Mouse (Mus musculus): ENCODE results near the gene Necab3.

Gene Necab3

DNA sequence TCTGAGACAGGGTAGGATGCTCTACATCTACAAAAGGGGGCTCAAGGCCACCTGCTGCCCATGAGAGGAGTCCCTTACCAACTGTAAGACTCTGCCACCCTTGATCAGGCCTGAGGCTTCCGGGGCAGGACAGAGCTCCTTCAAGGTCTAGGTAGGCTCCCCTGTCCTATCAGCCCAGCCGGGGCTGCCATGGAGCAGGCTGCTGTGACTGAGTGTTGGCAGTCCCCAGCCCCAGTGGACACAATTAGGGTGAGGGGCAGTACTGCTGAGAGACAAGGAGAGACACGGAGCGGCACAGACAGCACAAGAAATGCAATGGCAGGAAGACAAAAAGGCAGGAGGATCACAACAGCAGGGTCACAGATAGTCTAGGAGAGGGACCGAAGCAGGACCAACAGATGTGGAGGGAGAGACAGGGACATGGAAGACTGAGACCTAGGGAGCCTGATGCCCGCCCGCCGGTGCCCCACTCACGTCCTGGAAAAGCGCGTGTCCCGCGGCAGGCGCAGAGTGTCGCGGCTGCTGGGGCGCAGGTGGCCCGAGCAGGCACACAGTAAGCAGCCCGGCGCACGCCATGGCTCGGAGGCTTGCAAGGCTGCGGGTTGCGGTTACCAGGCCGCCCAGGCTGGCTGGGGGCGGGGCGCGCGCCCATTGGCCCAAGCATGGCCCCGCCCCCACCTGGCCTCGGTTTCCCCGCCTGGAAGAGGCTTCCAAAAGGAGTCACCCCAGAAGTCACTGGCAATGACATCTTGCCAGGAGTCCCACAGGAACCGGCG is at the start of gene Necab3:
Gene Necab3, minus strand, starts transcription at position 627 of the 776 bp plus-strand sequence.
- DNase-seq (ENCODE audit: low spot score in 2 of 2): peak in 1 of 2 experiments; percentile 35

DNA sequence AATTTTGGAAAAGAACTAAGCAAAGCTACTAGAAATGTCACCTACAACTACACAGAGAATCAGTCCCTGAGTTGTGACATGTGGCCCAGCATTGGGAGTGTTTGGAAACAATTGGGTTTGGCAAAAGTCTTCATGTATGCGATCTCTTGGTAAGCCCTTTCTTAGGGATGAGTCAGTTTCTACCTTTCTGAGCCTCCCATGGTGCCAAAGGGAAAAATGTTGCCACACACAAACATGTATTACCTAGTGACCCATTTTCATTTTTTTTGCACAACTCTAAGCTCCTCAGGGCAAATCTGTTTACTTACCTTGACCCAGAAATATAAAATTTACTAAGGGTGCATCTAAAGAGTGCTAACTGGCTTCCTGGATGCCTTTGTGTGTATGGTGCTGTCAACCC is 48.3 kb upstream of the Necab3 start:
- no peak for DNase-seq (ENCODE audit: low spot score in 2 of 2)

DNA sequence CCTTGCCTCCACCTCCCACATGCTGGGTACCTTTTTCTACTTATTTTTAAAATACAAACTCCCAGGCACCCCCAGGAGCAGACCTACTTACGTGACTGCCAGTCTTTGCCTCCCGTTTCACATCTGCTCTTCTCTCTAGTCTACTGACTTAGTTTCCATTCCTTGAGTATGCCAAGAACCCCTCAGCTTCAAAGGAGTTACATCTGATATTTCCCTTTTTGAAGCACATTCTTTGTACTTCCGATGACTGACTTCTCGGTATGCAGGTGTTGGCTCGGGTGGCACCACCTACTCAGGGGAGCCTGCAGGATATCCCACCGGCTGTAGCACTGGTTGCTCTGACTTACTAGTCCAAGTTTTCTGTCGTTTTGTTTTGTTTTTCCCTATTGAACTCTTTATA is 45.5 kb upstream of the Necab3 start:
- DNase-seq (ENCODE audit: low spot score in 2 of 2): no peak

DNA sequence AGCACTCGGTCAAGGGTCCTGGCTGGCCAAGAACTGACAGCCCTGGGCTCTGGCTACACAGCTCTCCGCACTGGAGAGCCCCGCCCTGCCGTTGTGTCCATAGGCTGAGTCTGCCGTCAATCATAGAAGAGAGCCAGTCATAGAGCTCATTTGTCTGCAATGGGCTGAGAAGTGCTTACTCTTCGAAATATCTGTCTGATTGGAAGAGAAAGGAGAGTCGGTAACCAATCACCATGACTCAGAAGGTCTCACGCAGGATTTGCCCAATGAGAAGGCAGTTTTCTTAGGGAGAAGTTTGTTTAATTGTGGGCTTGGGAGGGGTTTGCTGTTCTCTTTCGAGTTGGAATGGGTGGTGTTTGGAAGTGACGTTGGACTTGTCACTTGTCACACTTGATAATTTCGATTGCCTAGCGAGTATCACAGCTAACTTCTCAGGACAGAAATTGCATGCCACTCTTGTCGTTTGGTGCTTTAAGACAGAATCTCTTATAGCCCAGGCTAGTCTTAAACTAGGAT is 45.0 kb upstream of the Necab3 start, which contains the start of gene Pxmp4:
Gene Pxmp4, minus strand, starts transcription at position 71 of the 516 bp plus-strand sequence.
- peak; percentile 98 for DNase-seq (ENCODE audit: low spot score in 2 of 2)

DNA sequence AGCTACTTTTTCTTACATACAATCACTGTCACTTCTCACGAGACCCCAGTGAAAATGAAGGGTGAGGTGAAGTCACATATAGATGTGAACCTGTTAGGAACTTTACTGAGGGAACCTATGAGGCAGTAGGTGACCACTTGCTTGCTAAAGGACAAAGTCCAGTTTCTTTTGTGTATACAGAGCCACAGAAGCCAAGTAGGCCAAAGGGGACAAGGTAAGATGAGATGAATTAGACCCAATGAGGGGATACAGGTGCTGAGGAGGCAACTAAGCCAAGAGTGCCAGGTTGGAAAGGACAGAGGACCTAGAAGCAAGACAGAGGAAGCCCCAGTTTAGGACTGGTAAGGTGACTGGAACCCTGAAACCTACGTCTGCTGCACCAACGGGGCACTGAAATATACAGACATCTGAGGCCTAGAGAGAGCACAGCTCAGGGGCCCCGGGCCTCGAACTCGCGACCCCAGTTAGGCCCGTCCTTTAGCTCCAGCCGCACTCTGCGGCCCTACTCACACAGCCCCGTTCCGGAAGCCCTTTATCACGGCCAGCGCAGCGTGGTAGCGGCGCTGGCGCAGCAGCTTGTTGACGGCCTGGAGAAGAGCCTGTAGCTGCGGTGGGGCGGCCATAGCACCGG is 44.4 kb upstream of the Necab3 start:
- no peak for DNase-seq (ENCODE audit: low spot score in 2 of 2)

DNA sequence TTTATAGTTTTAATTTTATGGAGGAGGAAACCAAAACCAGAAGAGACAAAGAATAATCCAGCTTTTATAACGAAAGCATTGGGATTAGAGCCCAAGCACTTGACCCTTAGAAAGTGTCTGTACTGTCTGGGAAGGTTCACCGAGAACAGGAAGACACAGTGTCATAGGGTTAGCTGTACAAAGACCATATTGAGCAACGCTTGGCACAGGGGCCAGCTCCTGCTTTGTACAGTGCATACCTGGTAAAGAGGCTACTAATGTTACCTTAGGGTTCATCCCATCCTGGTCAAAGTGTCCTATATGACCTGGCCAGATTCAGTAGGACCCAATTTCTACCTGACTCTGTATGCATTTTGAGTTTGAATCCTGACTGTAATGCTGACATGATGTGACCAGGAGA is 42.6 kb upstream of the Necab3 start:
- no peak for DNase-seq (ENCODE audit: low spot score in 2 of 2)

DNA sequence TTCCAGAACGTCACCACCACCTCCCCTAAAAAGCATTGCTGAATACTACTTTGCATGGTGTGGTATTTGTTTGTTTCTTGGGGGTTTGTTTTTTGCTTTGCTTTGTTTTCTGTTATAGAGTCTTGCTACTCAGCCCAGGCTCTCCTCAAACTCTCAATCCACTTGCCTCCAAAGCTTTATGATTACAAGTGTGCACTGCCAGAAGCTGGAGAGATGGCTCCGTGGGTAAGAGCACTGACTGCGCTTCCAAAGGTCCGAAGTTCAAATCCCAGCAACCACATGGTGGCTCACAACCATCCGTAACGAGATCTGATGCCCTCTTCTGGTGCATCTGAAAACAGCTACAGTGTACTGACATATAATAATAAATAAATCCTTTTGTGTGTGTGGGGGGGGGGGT is 41.9 kb upstream of the Necab3 start:
- no peak for DNase-seq (ENCODE audit: low spot score in 2 of 2)

DNA sequence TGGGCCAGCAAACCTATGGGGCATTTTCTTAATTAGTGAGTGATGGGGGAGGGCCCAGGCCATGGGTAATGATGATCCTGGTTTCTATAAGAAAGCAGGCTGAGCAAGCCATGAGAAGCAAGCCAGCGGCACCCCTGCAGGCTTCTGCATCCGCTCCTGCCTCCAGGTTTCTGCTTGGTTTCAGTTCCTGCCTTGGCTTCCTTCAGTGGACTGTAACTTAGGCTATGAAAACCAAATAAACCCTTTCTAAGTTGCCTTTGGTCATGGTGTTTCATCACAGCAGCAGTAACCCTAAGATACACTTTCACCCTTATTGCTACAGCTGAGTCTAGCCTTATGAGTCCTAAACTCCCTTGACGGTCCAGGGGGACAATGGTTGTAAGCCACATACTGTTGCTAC is 38.7 kb upstream of the Necab3 start:
- DNase-seq (ENCODE audit: low spot score in 2 of 2): no peak

DNA sequence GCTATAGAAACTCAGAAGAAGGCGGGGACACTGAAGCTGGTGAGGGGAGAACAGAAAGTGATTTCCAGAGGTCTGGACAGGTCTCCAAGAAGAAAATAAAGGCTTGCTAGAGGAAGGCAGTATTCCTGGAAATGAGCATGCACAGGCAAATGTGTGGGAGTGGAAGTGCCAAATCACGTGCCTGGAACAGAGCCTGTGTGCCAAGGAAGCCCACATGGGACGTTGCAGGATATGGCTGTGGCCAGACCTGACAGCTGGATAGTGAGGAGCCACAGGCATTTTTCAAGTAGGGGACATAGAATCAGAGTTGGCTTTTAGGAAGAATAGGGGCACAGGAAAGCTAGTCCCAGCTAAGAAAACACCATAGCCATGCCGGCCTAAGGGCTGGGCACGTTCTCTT is 37.1 kb upstream of the Necab3 start:
- DNase-seq (ENCODE audit: low spot score in 2 of 2): no peak

DNA sequence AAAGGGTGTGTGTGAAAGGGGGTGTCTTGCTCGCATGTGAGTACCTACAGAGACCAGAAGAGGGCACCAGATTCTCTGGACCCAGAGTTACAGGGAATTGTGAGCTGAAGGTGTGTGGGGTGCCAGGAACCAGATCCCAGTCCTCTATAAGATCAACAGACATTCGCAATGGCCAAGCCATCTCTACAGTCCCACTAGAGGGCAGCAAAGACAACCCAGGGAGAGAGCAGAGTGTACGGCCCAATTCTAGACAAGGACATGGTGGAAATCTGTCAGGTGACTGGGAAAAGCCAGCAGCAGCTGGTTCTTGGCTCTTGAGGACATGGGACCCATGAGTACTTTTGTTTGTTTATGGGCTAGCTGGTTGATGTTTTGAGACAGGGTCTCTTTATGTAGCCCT is 34.3 kb upstream of the Necab3 start:
- DNase-seq (ENCODE audit: low spot score in 2 of 2): no peak

DNA sequence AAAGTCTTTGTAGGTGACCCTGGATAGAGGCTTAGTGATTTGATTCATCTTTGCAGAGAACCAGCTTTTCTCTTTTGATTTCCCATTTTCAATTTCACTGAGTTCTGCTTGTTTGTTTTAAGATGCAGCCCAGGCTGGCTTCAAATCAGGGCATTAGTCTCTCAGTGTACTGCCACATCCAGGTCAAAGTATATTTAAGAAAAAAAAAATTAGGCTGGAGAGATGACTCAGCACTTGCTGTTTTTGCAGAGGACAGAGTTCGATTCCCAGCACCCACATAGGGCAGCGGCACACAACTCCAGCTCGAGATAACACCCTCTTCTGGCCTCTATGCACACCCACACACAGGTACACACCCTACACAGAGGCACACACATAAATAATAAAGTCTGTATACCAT is 32.5 kb upstream of the Necab3 start:
- DNase-seq (ENCODE audit: low spot score in 2 of 2): no peak

DNA sequence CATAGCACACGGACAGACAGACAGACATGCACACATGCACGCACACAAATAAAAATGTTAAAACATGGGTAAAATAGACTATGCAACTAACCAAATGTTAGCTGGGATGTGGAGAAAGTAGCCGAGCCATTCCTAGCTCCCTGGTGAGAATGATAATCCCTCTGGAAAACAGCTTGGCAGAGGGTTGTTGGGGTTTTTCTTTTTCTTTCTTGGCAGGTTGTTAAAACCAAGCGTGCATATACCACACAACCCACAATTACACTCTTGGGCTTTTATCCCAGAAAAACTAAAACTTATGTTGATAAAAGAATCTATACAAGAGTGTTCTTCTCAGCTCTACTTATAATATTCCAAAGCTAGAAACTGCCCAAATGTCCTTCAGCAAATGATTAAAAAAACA is 30.4 kb upstream of the Necab3 start:
- no peak for DNase-seq (ENCODE audit: low spot score in 2 of 2)

DNA sequence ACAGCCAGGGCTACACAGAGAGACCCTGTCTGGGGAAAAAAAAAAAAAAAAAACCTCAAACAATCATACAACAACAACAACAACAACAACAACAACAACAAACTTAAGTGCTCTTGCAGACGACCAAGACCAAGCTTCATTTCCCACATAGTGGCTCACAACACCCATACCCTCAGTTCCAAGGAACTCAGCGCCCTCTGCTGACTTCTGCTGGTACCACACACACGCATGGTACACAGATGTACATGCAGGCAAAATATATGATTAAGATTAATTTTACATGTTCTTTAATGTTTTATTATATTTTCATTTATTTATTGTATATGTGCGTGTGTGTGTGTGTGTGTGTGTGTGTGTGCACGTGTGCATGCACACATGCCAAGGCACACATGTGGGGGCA is 27.7 kb upstream of the Necab3 start:
- DNase-seq (ENCODE audit: low spot score in 2 of 2): peak in 1 of 2 experiments; percentile 55

DNA sequence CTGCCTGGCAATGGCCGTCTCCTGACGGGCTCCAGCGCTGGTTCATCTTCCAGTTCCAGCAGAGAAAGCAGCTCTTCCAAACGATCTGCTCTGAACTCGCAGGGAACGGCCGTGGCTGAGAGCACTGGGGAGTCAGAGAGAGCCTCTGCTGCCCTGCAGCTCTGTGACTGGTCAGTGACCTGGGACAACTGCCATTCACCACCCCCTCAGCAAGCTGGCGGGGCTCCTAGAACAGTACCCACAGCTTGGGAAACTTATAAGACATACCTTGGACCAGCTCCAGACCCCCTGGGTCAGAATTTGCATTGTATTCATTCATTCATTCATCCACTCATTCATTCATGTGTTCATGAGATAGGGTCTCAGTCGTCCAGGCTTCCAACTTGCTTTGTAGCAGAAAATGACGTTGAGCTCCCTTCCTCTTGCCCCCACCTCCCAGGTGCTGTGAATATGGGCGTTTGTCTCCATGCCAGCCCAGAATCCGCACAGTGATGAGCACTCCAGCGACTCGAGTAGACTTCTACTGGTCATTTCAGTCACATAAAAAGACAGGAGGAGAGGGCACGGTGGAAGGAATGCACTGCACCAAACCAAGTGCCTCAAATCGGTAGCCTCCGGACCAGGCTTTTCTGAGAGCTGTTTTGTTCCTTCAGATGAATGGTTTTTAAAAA is 26.4 kb upstream of the Necab3 start:
- no peak for DNase-seq (ENCODE audit: low spot score in 2 of 2)

DNA sequence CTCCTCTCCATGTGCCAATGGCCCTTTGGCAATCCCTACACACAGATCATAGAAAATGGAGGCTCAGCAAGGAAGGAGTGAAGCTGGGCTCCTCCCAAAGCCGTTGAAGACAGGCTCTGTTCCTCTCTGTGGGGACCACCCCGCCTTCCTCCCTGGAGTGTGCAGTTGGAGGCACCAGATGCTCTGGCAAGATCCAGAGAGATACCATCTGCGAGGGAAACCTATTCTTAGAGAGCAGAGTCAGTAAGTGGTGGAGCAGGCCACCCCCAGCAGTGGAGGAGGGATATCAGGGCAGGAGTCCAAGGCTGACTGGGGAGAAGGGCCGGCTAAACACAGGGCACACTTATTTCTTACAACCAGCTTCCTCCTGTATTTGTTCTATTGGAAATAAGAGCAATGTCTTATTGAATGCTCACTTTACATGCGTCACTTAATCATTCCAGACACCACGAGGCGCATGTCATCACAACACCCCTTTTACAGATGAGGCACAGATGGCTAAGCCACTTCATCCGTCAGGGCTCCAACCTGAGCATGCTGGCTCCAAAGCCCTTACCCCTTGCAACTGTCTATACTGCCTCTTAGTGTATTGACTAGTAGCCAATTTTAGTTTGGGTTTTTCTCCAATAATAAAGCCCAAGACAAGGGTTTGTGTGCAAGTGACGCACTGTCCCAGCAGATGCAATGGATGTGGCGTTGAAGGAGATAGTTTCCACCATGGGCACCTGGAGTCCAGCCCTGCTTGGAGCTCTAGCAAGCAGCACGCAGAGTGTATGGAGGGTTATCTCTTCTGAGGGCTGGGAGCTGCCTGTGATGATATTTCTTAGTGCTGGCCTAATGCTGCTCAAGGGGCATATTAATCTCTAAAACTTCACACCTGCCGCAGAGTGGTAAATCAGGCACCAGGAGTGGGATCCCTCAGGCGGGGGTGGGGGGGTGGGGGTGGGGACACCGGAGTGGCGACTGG is 25.5 kb upstream of the Necab3 start:
- DNase-seq (ENCODE audit: low spot score in 2 of 2): no peak

DNA sequence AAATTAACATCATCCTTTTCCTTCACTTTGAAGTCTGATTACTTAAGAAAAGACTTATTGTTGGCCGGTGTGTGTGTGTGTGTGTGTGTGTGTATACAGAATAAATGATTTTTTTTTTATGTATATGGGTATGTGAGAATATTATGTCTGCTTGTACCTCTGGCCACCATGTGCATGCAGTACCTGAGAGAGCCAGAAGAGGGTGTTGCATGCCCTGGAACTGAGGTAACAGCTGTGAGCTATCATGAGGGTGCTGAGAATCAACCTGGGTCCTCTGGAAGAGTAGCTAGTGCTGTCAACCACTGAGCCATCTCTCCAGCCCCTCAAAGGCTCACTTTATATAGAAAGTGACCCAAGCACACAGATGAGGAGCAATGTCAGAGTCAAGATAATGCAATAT is 22.7 kb upstream of the Necab3 start:
- no peak for DNase-seq (ENCODE audit: low spot score in 2 of 2)

DNA sequence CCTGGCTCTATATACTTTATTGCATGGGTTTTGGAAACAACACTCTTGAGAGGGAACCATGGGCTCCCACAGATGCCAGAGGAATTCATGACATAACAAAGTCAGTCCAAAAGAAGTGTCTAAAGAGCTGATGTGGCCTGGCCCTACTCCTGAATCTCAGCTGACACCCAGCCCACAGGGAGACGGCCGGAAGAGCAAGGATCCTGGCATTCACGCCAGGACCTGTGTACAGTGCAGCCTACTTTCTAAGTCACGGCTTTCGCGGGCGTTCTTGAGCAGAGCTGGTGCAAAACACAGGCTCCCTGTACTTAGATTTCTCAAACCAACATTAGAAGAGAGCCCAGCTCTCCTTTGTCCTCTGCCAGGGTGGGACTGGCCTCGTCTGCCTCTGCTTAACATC is 21.9 kb upstream of the Necab3 start:
- no peak for DNase-seq (ENCODE audit: low spot score in 2 of 2)

DNA sequence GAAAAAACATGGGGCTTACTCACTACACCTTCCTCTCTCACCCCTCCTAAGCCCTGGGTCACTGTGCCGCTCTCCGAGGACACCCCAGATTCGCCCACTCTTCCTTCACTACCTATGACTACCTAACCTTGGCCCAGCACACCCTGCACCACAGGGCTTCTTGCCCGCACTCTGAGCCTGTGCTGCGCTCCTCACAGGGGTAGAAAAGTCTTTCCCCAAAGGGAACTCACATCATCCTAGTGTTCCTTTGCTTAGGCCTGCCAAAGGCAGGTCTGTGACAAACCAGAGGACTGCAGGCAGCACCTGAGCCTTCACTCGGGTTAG is 19.0 kb upstream of the Necab3 start:
- DNase-seq (ENCODE audit: low spot score in 2 of 2): no peak

DNA sequence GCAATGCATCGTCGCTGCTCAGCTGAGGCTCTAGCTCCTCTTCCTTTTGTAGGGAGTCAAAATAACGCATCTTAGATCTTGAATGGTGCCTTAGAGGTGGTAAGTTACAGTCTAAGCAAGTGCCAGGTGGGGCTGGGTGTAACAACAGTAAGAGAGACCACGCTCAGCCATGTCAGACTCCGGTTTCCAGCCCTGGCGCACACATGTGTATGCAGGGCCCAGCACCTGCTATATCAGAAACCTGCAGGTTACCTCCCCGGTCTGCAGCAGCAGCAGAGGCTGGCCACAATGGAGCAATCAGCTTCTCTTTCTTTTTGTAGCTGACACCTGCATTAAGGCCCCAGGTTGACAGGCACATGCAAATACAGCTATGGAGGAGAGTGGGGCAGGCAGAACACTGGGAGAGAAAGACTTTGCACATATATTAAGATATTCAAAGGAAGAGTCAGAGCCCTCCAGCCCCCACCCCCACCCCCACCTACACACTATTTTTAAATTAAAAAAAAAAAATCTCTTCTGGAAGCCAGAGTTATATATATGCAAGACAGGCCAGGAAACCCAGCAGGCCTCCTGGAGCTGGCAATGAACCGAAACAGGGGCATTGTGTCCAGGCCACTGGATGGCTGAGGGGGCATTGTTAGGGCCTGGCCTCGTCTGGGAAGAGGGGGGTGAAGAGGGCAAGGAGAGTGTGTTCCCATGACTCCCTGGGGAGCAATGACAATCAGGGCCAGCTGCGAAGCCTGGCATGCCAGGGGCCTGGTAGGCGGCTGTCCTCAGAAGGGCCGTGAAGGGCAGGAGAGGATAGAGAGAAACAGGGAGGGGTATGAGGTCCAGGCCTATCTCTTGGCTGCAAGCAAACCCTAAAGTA is 18.4 kb upstream of the Necab3 start:
- no peak for DNase-seq (ENCODE audit: low spot score in 2 of 2)

DNA sequence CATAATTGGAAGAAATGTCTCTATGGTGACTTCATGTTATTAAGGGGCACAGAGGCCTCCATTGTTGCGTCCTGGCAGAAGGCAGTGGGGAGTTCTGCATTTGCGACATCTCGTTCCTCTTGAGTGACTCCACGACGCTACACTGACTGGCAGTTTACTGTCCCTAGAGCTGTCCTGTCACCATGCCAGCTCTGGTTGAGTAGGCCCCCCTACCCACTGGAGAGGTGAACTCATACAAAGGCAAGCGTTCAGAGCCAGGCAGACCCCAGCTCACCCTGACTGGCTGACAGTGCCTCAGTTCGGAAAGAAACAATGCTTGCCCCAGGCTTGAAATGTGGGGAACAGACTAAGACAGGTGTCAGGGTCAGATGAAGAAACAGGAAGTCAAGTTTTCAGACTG is 15.6 kb upstream of the Necab3 start:
- peak in 1 of 2 experiments; percentile 17 for DNase-seq (ENCODE audit: low spot score in 2 of 2)

DNA sequence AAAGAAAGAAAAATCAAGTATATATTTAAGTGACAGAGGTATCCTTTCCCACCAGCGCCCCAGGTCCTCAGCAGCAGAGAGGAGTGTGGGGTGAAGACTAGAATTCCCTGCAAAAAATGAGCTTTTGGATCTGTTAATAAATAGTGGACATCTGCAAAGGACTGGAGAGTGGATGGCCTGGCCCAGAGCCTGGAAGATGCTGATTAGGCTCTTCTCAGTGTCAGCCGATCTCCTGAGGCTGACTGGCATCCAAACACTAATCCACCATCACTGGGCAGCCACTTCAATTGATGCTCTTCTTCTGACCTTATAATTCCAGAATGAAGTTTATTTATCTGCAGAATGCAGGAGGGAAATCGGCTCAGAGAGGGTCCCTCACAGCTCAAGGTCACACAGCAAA is 14.3 kb upstream of the Necab3 start:
- DNase-seq (ENCODE audit: low spot score in 2 of 2): no peak
